ENCODE assay signal across 16 mouse cellular contexts in genomic region chr1:141369447-141369846, GRCm38 (mm10).
"Had no signal": no experiment of that assay in that cellular context is flagged by ENCODE, and none has a peak within 500 bp of the region (broad histone marks: within the 10 kb centered on the region; RNA-seq: fewer than 3 reads in every experiment).

No protein-coding gene starts in this region.

- H3K4me3 ChIP-seq: layer of hippocampus, adult 2 months; limb, embryonic 12.5 days; liver, embryonic 13.5 days; lung, embryonic 15.5 days; megakaryocyte, embryonic 14.5 days; neural tube, embryonic 13.5 days had no signal

- H3K9me3 ChIP-seq: limb, embryonic 12.5 days; liver, embryonic 13.5 days; lung, embryonic 15.5 days; megakaryocyte, embryonic 14.5 days; neural tube, embryonic 13.5 days had no signal

- DNase-seq: kidney, adult 11 months; kidney, adult 9 months; kidney, postnatal 4 days; liver; liver, embryonic 13.5 days; liver, postnatal 0 days; lung, postnatal 14 days; thymus, postnatal 4 days had no signal

- H3K27me3 ChIP-seq: limb, embryonic 12.5 days; liver, embryonic 13.5 days; lung, embryonic 15.5 days; megakaryocyte, embryonic 14.5 days; neural tube, embryonic 13.5 days had no signal

- H3K4me1 ChIP-seq: limb, embryonic 12.5 days; liver, embryonic 13.5 days; lung, embryonic 15.5 days; megakaryocyte, embryonic 14.5 days; neural tube, embryonic 13.5 days had no signal

- H3K4me2 ChIP-seq: limb, embryonic 12.5 days; liver, embryonic 13.5 days; lung, embryonic 15.5 days; neural tube, embryonic 13.5 days had no signal

- ATAC-seq: liver, postnatal 0 days had no signal

- H3K36me3 ChIP-seq: limb, embryonic 12.5 days; liver, embryonic 13.5 days; lung, embryonic 15.5 days; neural tube, embryonic 13.5 days had no signal

- H3K9ac ChIP-seq: limb, embryonic 12.5 days; liver, embryonic 13.5 days; liver, postnatal 0 days; lung, embryonic 15.5 days; neural tube, embryonic 13.5 days had no signal

- H3K27ac ChIP-seq: kidney, postnatal 0 days; layer of hippocampus, adult 2 months; limb, embryonic 12.5 days; liver, embryonic 13.5 days; lung, embryonic 15.5 days; macrophage; neural tube, embryonic 13.5 days; stomach, postnatal 0 days had no signal
